Mouse (Mus musculus) liver, adult (tissue): ENCODE measurements around the gene Rab28.

Experiments
- GATA4 ChIP-seq: IDR thresholded peaks from 2 replicates; pipeline ENCODE4 v1.6.1; 2014; ENCODE audit warnings: mild to moderate bottlenecking, low read length; ENCODE audit not compliant: insufficient replicate concordance

The Rab28 gene

DNA sequence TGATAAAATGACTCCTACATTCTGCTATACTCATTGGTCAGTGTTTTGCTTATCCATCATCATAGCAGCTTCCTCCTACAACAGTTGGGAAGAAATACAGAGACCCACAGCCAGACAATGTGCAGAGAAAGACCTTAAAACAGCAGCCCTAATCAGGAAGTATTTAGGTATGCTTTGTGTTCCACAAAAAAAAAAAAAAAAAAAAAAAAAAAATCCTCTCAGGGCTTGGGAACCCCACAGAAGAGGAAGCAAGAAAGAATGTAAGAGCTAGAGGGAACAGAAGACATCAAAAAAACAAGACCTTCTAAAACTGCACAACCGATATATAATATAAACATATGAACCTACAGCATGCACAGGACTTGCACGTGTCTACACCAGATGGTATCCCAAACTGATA, 24.0 kb downstream of the Rab28 start:
- TF ChIP-seq GATA4: no peak

DNA sequence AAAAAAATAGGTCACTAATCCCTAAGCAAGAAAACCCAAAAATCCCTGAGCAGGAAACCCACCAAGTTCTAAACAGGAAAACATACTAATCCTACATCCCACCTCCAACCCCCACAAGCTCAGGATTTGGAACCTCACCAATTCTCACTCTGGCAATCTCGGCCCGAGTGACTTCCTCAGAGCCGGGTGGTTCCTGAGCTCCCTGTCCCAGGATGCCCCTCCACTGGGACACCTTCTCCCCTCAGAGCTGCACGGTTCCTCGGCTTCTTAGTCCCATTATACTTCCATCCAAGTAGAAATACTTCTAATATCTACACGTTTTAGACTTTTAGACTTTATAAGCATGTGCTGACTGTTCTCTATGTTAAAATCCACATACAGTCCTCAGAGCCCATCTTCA, 41.9 kb downstream of the Rab28 start:
- no peak for TF ChIP-seq GATA4

GRCm38 (mm10) chr5:41636793-41637192, 71.2 kb downstream of the Rab28 start:
- TF ChIP-seq GATA4: no peak

- no peak for TF ChIP-seq GATA4
Measured at GRCm38 (mm10) chr5:41627224-41628144, 80.5 kb downstream of the Rab28 start.

GRCm38 (mm10) chr5:41625544-41625943, 82.4 kb downstream of the Rab28 start:
- no peak for TF ChIP-seq GATA4

DNA sequence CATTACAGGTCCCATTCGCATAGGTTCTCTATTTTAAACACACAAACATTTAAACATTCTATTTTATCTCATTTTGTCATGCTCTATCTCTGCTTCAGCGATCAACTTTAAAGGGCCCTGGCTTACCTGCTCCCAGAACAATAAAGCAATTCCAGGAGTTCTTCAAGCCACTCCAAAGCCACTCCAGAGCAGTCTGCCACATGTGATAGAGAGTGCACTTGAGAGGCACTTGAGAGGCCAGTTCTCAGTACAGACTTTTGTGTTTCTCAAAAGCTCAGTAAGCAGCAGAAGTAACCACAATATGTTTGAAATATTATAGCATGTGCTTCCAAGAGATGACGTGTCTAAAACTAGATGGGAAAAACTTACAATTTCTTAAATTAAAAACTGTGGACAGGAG, 86.2 kb downstream of the Rab28 start:
- TF ChIP-seq GATA4: no peak

- no peak for TF ChIP-seq GATA4
Measured at GRCm38 (mm10) chr5:41618966-41619365, 89.0 kb downstream of the Rab28 start.

- no peak for TF ChIP-seq GATA4
Measured at GRCm38 (mm10) chr5:41610447-41611030, 97.4 kb downstream of the Rab28 start.

DNA sequence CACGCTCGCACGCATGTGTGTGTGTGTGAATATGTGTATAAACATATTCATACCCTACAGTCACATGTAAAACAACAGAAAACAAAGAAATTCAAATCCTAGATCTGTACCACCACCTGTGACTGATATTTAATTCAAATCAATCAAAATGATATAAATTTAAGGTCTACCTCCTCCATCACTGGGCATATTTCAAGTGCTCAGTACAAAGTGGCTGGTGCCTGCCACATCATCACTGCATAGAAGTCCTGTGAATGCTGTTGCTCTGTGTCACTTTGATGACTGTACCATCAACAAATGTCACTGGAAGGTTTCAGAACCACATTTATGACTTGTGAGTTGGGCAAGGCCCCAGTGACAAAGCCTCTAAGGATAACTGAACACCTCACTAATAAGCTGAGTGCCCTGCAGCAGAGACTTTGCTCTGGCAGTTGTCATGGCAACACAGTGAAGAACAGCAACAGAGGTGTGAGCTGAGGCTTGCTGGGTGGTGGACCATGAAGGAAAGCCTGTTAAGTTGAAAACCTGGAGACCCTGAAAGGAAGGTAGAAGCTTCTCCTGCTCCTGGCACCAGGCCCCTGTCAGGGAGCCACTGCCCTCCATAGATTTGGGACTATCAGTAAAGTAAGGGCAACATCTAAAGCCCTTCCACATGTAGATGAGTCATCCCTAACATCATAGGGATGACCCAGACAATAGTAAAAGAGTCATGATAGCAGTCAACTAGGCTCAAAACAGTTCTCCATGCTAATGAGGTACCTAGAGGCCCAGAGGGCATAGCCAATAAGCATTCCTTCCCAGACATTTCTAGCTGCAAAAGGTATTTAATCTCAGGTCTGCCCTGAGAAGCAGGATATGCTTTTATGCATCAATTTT, 111.5 kb downstream of the Rab28 start:
- TF ChIP-seq GATA4: no peak

DNA sequence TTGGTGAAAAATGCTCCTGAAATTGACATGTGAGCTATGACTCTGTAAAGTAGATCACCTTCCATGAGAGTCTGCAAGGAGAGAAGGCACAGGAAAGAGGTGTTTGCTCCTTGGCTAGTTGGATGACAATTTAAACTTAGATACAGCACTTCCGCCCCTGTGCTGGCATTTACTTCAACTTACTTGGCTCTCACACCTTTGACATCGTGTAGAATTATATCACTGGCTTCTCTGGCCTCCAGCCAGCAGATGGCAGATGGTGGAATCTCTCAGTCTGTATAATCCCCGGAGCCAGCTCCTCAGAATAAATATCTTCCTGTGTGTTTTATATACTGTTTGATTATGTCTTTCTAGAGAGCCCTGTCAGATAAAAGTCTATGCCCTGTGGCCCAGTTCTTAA, 112.8 kb downstream of the Rab28 start:
- no peak for TF ChIP-seq GATA4

DNA sequence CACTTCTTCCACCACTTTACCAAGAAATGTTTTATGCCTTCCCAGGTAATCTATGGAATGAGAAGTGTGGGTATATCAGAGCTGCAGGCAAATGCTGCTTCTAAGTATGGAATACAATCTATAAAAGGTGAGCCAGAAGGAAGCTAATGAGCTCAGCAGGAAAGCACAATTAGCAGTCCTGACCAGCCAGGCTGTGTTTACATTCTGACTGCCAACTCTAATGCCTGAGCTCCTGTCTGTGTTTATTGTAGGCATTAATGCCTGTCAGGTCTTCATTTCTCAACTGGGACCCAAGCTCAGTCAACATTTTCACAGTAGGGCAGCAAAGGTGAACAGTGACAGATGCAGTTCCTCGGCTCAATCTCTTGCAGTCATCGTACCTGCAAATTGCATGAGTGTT, 129.9 kb downstream of the Rab28 start:
- no peak for TF ChIP-seq GATA4
